ENCODE assay signal across 22 mouse cellular contexts in the genomic region with DNA sequence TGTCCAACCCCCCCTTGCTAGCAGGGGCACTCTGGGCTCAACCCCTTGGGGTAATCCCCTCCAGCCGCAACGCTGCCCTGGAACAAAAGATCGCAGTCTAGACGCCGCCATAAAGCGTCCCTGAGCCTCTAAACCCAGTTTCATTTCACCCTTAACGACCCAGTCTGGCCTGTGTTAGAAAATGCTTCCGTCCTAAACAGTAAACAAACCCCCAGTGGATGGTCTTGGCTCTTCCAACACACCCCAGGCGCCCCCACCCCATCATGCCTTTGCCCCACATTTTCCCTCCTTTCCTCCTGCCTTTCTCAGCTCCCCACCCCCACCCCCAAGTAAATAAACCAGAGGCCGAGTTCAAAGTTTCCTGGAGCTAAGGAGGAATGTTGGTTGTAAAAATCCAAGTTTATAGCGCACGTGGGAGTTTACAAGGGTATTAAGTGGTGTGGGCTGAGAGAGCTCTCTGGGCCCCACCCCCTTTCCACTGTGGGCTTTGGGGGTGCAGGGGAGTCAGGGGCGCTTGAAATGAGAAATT. TPM values are rescaled to one million over a fixed set of nuclear protein-coding genes. Genes with fewer than 3 reads are reported as not detected.
DNase-seq lines count a peak whose midpoint lies in the region; ATAC-seq and TF ChIP-seq lines count a peak whose summit lies in the region.
"Had no signal": no experiment of that assay in that cellular context is flagged by ENCODE, and none has a peak within 500 bp of the region (broad histone marks: within the 10 kb centered on the region; RNA-seq: fewer than 3 reads in every experiment).

No protein-coding gene starts in this region.

- peak overlapping the region; percentile 96 for H3K27ac ChIP-seq in kidney, embryonic 14.5 days (ENCODE audit: low read depth, low read length)
- no peak overlapping the region for H3K27ac ChIP-seq in CH12.LX (ENCODE audit: insufficient read depth, low read depth)
- H3K27ac ChIP-seq in intestine, embryonic 15.5 days = no peak overlapping the region
- peak overlapping the region; percentile 67 for H3K27ac ChIP-seq in limb, embryonic 15.5 days
- no peak overlapping the region for H3K27ac ChIP-seq in midbrain, embryonic 16.5 days (ENCODE audit: low read length)
- H3K27ac ChIP-seq: embryonic facial prominence, embryonic 15.5 days; forebrain, embryonic 15.5 days; hindbrain, embryonic 15.5 days had no signal

- TF ChIP-seq RAD21 in CH12.LX (IDR thresholded peaks at IDR 0.05; ENCODE audit: low read depth, low read length) = no peak

- DNase-seq in kidney, postnatal 36 days = no peak
- DNase-seq in CH12.LX (ENCODE audit: extremely low read depth) = no peak
- no peak for DNase-seq in adrenal gland, postnatal 4 days (ENCODE audit: low spot score in 2 of 2)
- DNase-seq in spleen, postnatal 14 days (ENCODE audit: low spot score in 2 of 2) = no peak
- DNase-seq: adrenal gland, adult 8-10 months; cerebellum, adult 8-10 months; gastrocnemius, postnatal 10 days; heart, postnatal 10 days; lung, embryonic 14.5 days; right cerebral cortex, postnatal 25 days had no signal

- no peaks in the 10 kb centered on the region for H3K79me2 ChIP-seq in CH12.LX (replicated peaks; ENCODE audit: control insufficient read depth, extremely low read depth, insufficient read depth, poor library complexity, severe bottlenecking)

- peak overlapping the region; percentile 55 for H3K4me2 ChIP-seq in kidney, embryonic 14.5 days (replicated peaks; ENCODE audit: low read depth, low read length)
- H3K4me2 ChIP-seq in CH12.LX (ENCODE audit: insufficient read depth, low read depth, poor library complexity, severe bottlenecking) = peak overlapping the region; percentile 95
- peak overlapping the region; percentile 47 for H3K4me2 ChIP-seq in intestine, embryonic 15.5 days (replicated peaks)
- peak overlapping the region; percentile 30 for H3K4me2 ChIP-seq in limb, embryonic 15.5 days
- H3K4me2 ChIP-seq in midbrain, embryonic 16.5 days (ENCODE audit: low read length) = no peak overlapping the region
- H3K4me2 ChIP-seq: embryonic facial prominence, embryonic 15.5 days; forebrain, embryonic 15.5 days; hindbrain, embryonic 15.5 days; liver, embryonic 11.5 days; lung, embryonic 14.5 days had no signal

- dilution Hi-C loops in CH12.LX (cut with MboI; ENCODE audit: extremely low pct_ligation_motif_present, extremely low pct_unique_long_range_greater_than_20kb, low sequenced_read_pairs) = no loop called here

- TF ChIP-seq EP300 in CH12.LX (IDR thresholded peaks at IDR 0.05; ENCODE audit: low read length) = no peak

- in situ Hi-C loops in CH12.LX (cut with MboI; ENCODE audit: low pct_ligation_motif_present, low pct_unique_long_range_greater_than_20kb, low sequenced_read_pairs) = no loop called here

- no peak for TF ChIP-seq POLR2A in CH12.LX (IDR thresholded peaks at IDR 0.05; ENCODE audit: low read depth, low read length)

- peak overlapping the region; percentile 32 for H3K4me3 ChIP-seq in kidney, embryonic 14.5 days (ENCODE audit: low read length)
- H3K4me3 ChIP-seq in CH12.LX (replicated peaks in 1 of 3; ENCODE audit: low read depth in 2 of 3, low read length in 2 of 3, poor library complexity in 1 of 3) = peak overlapping the region; percentile 12 to 30 (median 25)
- peak overlapping the region; percentile 7; the same call in 1 of the 2 replicates for H3K4me3 ChIP-seq in intestine, embryonic 15.5 days (replicated peaks)
- H3K4me3 ChIP-seq in limb, embryonic 15.5 days = peak overlapping the region; percentile 9
- H3K4me3 ChIP-seq in midbrain, embryonic 16.5 days (ENCODE audit: low read depth, low read length) = no peak overlapping the region
- H3K4me3 ChIP-seq: embryonic facial prominence, embryonic 15.5 days; forebrain, embryonic 15.5 days; hindbrain, embryonic 15.5 days had no signal

- H3K36me3 ChIP-seq in kidney, embryonic 14.5 days (ENCODE audit: control insufficient read depth, insufficient read depth, low read length) = no peaks in the 10 kb centered on the region
- H3K36me3 ChIP-seq in CH12.LX (replicated peaks in 1 of 2; ENCODE audit: control insufficient read depth in 1 of 2, insufficient read depth in 1 of 2, low read length in 1 of 2) = no peaks in the 10 kb centered on the region
- no peaks in the 10 kb centered on the region for H3K36me3 ChIP-seq in intestine, embryonic 15.5 days
- H3K36me3 ChIP-seq in limb, embryonic 15.5 days = no peaks in the 10 kb centered on the region
- no peaks in the 10 kb centered on the region for H3K36me3 ChIP-seq in midbrain, embryonic 16.5 days (ENCODE audit: control insufficient read depth, insufficient read depth, low read length)
- H3K36me3 ChIP-seq: embryonic facial prominence, embryonic 15.5 days; forebrain, embryonic 15.5 days; hindbrain, embryonic 15.5 days had no signal

- no peaks in the 10 kb centered on the region for H3K9me3 ChIP-seq in kidney, embryonic 14.5 days (ENCODE audit: control insufficient read depth, low read length)
- peaks cover 6% of the 10 kb centered on the region for H3K9me3 ChIP-seq in CH12.LX (replicated peaks; ENCODE audit: low read length)
- no peaks in the 10 kb centered on the region for H3K9me3 ChIP-seq in intestine, embryonic 15.5 days
- H3K9me3 ChIP-seq in limb, embryonic 15.5 days = no peaks in the 10 kb centered on the region
- H3K9me3 ChIP-seq in midbrain, embryonic 16.5 days (replicated peaks; ENCODE audit: control insufficient read depth, low read length, poor library complexity, severe bottlenecking) = no peaks in the 10 kb centered on the region
- H3K9me3 ChIP-seq: embryonic facial prominence, embryonic 15.5 days; forebrain, embryonic 15.5 days; hindbrain, embryonic 15.5 days had no signal

- H3K9ac ChIP-seq in kidney, embryonic 14.5 days (ENCODE audit: low read depth, low read length) = peak overlapping the region; percentile 63
- H3K9ac ChIP-seq in CH12.LX (ENCODE audit: insufficient read depth, low read depth) = no peak overlapping the region
- no peak overlapping the region for H3K9ac ChIP-seq in intestine, embryonic 15.5 days
- no peak overlapping the region for H3K9ac ChIP-seq in limb, embryonic 15.5 days
- H3K9ac ChIP-seq in midbrain, embryonic 16.5 days (ENCODE audit: low read depth, low read length) = no peak overlapping the region
- H3K9ac ChIP-seq: embryonic facial prominence, embryonic 15.5 days; forebrain, embryonic 15.5 days; hindbrain, embryonic 15.5 days; lung, embryonic 14.5 days had no signal

- H3K4me1 ChIP-seq in kidney, embryonic 14.5 days (ENCODE audit: control insufficient read depth, insufficient read depth, low read length) = peaks cover 27% of the 10 kb centered on the region
- H3K4me1 ChIP-seq in CH12.LX (ENCODE audit: control insufficient read depth in 1 of 2, insufficient read depth in 2 of 2) = peaks cover 0 to 23% of the 10 kb centered on the region in 2 experiments; a peak in 3 of 4 replicates
- H3K4me1 ChIP-seq in intestine, embryonic 15.5 days (replicated peaks) = 0 out of 2 replicates have a peak, but pooled peaks cover 6% of the 10 kb centered on the region
- H3K4me1 ChIP-seq in limb, embryonic 15.5 days = peaks cover 25% of the 10 kb centered on the region
- H3K4me1 ChIP-seq in midbrain, embryonic 16.5 days (ENCODE audit: control insufficient read depth, insufficient read depth, low read length) = no peaks in the 10 kb centered on the region
- H3K4me1 ChIP-seq: embryonic facial prominence, embryonic 15.5 days; forebrain, embryonic 15.5 days; hindbrain, embryonic 15.5 days had no signal

- peak; percentile 45 for ATAC-seq in kidney, embryonic 14.5 days (ENCODE audit: low FRiP score, low TSS enrichment)
- peak; percentile 83 for ATAC-seq in intestine, embryonic 15.5 days
- ATAC-seq in limb, embryonic 15.5 days (ENCODE audit: insufficient number of reproducible peaks, low FRiP score, low TSS enrichment, low read depth) = no peak
- ATAC-seq in midbrain, embryonic 16.5 days = no peak
- ATAC-seq: forebrain, embryonic 15.5 days had no signal

- H3K27me3 ChIP-seq in kidney, embryonic 14.5 days (ENCODE audit: control insufficient read depth, insufficient read depth, low read length) = no peaks in the 10 kb centered on the region; the same call in 1 of the 2 replicates
- peaks cover 95% of the 10 kb centered on the region for H3K27me3 ChIP-seq in CH12.LX (replicated peaks)
- H3K27me3 ChIP-seq in intestine, embryonic 15.5 days (replicated peaks) = peaks cover 83% of the 10 kb centered on the region
- H3K27me3 ChIP-seq in limb, embryonic 15.5 days = peaks cover 79% of the 10 kb centered on the region
- peaks cover 86% of the 10 kb centered on the region for H3K27me3 ChIP-seq in midbrain, embryonic 16.5 days (ENCODE audit: control insufficient read depth, insufficient read depth, low read depth, low read length)

- no peak for TF ChIP-seq CTCF in CH12.LX (conservative IDR thresholded peaks at IDR 0.05 in 1 of 2, IDR thresholded peaks at IDR 0.05 in 1 of 2; ENCODE audit: low read depth in 2 of 2, low read length in 2 of 2)

- 2% methylated on average over 13 of the region's 13 CpGs for WGBS in kidney, embryonic 14.5 days
- under 1% methylated on average over 13 of the region's 13 CpGs for WGBS in intestine, embryonic 15.5 days
- 1% methylated on average over 13 of the region's 13 CpGs for WGBS in limb, embryonic 15.5 days
- WGBS in midbrain, embryonic 16.5 days = 1% methylated on average over 13 of the region's 13 CpGs

RNA-seq across cellular contexts. Expression of gene Hoxc11, which starts 5.5 kb away (rescaled TPM):
- 2.9 and 4.4 TPM in 2 replicates for polyA plus RNA-seq in kidney, embryonic 14.5 days (2014; fragmentation: Nextera tagmentation; extraction: Ambion mirVana)
- total RNA-seq in CH12.LX (2012; rRNA removed) (not detected in 2 replicates), CH12.LX (2014; rRNA removed) (not detected in 2 replicates)
- polyA plus RNA-seq in CH12.LX (2012; ENCODE audit: insufficient read length, low read depth) = not detected in 2 replicates
- not detected in 2 replicates for polyA plus RNA-seq in intestine, embryonic 15.5 days (2015; fragmentation: Nextera tagmentation; extraction: Ambion mirVana)
- polyA plus RNA-seq in limb, embryonic 15.5 days (2015; fragmentation: Nextera tagmentation; extraction: Ambion mirVana) = 1.5 and 1.7 TPM in 2 replicates
- not detected in 2 replicates for polyA plus RNA-seq in midbrain, embryonic 16.5 days (2015; fragmentation: Nextera tagmentation; extraction: Ambion mirVana)
- total RNA-seq in adrenal gland, postnatal 4 days (2021) = under 1 TPM in 1 of 2 experiments, not detected in 1; 0.20 TPM
- total RNA-seq: adrenal gland, adult 8-10 months; ES-E14; heart, postnatal 10 days; left cerebral cortex, adult 8-10 months; megakaryocyte progenitor cell, adult 5-6 weeks had no signal
- polyA plus RNA-seq: embryonic facial prominence, embryonic 15.5 days; forebrain, embryonic 15.5 days; hindbrain, embryonic 15.5 days; liver, embryonic 11.5 days; lung, embryonic 14.5 days had no signal

RNA-seq across cellular contexts. Expression of gene Hoxc10, which starts 6.9 kb away (rescaled TPM):
- polyA plus RNA-seq in kidney, embryonic 14.5 days (2014; fragmentation: Nextera tagmentation; extraction: Ambion mirVana) = 62.9 and 64.5 TPM in 2 replicates
- total RNA-seq in CH12.LX (2012; rRNA removed) (not detected in 2 replicates), CH12.LX (2014; rRNA removed) (not detected in 2 replicates)
- polyA plus RNA-seq in CH12.LX (2012; ENCODE audit: insufficient read length, low read depth) = 0.11 and 0.12 TPM in 2 replicates
- 1.9 and 2.6 TPM in 2 replicates for polyA plus RNA-seq in intestine, embryonic 15.5 days (2015; fragmentation: Nextera tagmentation; extraction: Ambion mirVana)
- 5.6 and 6.0 TPM in 2 replicates for polyA plus RNA-seq in limb, embryonic 15.5 days (2015; fragmentation: Nextera tagmentation; extraction: Ambion mirVana)
- polyA plus RNA-seq in midbrain, embryonic 16.5 days (2015; fragmentation: Nextera tagmentation; extraction: Ambion mirVana) = not detected in 2 replicates
- 1 to 10 TPM; 1.2 to 5.6 TPM for total RNA-seq in adrenal gland, postnatal 4 days (2021)
- total RNA-seq: heart, postnatal 10 days; left cerebral cortex, adult 8-10 months; megakaryocyte progenitor cell, adult 5-6 weeks had no signal
- polyA plus RNA-seq: embryonic facial prominence, embryonic 15.5 days; forebrain, embryonic 15.5 days; hindbrain, embryonic 15.5 days; lung, embryonic 14.5 days had no signal

RNA-seq across cellular contexts. Expression of gene Hoxc5, which starts 7.5 kb away (rescaled TPM):
- 5.1 and 5.8 TPM in 2 replicates for polyA plus RNA-seq in kidney, embryonic 14.5 days (2014; fragmentation: Nextera tagmentation; extraction: Ambion mirVana)
- total RNA-seq in CH12.LX (2012; rRNA removed) (not detected in 2 replicates), CH12.LX (2014; rRNA removed) (0.15 TPM in 1 of 2 replicates, not detected in the other)
- polyA plus RNA-seq in CH12.LX (2012; ENCODE audit: insufficient read length, low read depth) = 0.16 and 0.22 TPM in 2 replicates
- polyA plus RNA-seq in intestine, embryonic 15.5 days (2015; fragmentation: Nextera tagmentation; extraction: Ambion mirVana) = 7.7 and 10.1 TPM in 2 replicates
- polyA plus RNA-seq in limb, embryonic 15.5 days (2015; fragmentation: Nextera tagmentation; extraction: Ambion mirVana) = 2.3 TPM in 2 replicates
- 0.22 TPM in 1 of 2 replicates, not detected in the other for polyA plus RNA-seq in midbrain, embryonic 16.5 days (2015; fragmentation: Nextera tagmentation; extraction: Ambion mirVana)
- total RNA-seq in adrenal gland, postnatal 4 days (2021) = 1 to 10 TPM; 7.9 to 8.0 TPM
- total RNA-seq: left cerebral cortex, adult 8-10 months; megakaryocyte progenitor cell, adult 5-6 weeks had no signal
- polyA plus RNA-seq: forebrain, embryonic 15.5 days had no signal

RNA-seq across cellular contexts. Expression of gene Hoxc9, which starts 16.5 kb away (rescaled TPM):
- 10.3 and 10.7 TPM in 2 replicates for polyA plus RNA-seq in kidney, embryonic 14.5 days (2014; fragmentation: Nextera tagmentation; extraction: Ambion mirVana)
- total RNA-seq in CH12.LX (2012; rRNA removed) (not detected in 2 replicates), CH12.LX (2014; rRNA removed) (0.12 TPM in 1 of 2 replicates, not detected in the other)
- 0.20 and 0.26 TPM in 2 replicates for polyA plus RNA-seq in CH12.LX (2012; ENCODE audit: insufficient read length, low read depth)
- polyA plus RNA-seq in intestine, embryonic 15.5 days (2015; fragmentation: Nextera tagmentation; extraction: Ambion mirVana) = 1.3 and 1.4 TPM in 2 replicates
- 0.93 and 1.3 TPM in 2 replicates for polyA plus RNA-seq in limb, embryonic 15.5 days (2015; fragmentation: Nextera tagmentation; extraction: Ambion mirVana)
- not detected in 2 replicates for polyA plus RNA-seq in midbrain, embryonic 16.5 days (2015; fragmentation: Nextera tagmentation; extraction: Ambion mirVana)
- total RNA-seq in adrenal gland, postnatal 4 days (2021) = 1 to 10 TPM; 3.0 to 4.8 TPM
- total RNA-seq: heart, postnatal 10 days; left cerebral cortex, adult 8-10 months; megakaryocyte progenitor cell, adult 5-6 weeks had no signal
- polyA plus RNA-seq: embryonic facial prominence, embryonic 15.5 days; forebrain, embryonic 15.5 days; lung, embryonic 14.5 days had no signal

RNA-seq across cellular contexts. Expression of gene Hoxc12, which starts 23.2 kb away (rescaled TPM):
- not detected in 2 replicates for polyA plus RNA-seq in kidney, embryonic 14.5 days (2014; fragmentation: Nextera tagmentation; extraction: Ambion mirVana)
- total RNA-seq in CH12.LX (2012; rRNA removed) = not detected in 2 replicates
- not detected in 2 replicates for total RNA-seq in CH12.LX (2014; rRNA removed)
- polyA plus RNA-seq in CH12.LX (2012; ENCODE audit: insufficient read length, low read depth) = not detected in 2 replicates
- not detected in 2 replicates for polyA plus RNA-seq in intestine, embryonic 15.5 days (2015; fragmentation: Nextera tagmentation; extraction: Ambion mirVana)
- 3.9 TPM in 2 replicates for polyA plus RNA-seq in limb, embryonic 15.5 days (2015; fragmentation: Nextera tagmentation; extraction: Ambion mirVana)
- polyA plus RNA-seq in midbrain, embryonic 16.5 days (2015; fragmentation: Nextera tagmentation; extraction: Ambion mirVana) = not detected in 2 replicates
- total RNA-seq in adrenal gland, postnatal 4 days (2021) = not detected
- total RNA-seq: adrenal gland, adult 8-10 months; gastrocnemius, postnatal 10 days; heart, postnatal 10 days; left cerebral cortex, adult 8-10 months; megakaryocyte progenitor cell, adult 5-6 weeks had no signal
- polyA plus RNA-seq: forebrain, embryonic 15.5 days; hindbrain, embryonic 15.5 days; liver, embryonic 11.5 days; lung, embryonic 14.5 days; urinary bladder, adult 2 months had no signal

Comparison
In these comparisons a context has a peak if more than half of its experiments do, and no peak if none do; other contexts are left out.
1. ATAC-seq: peak in kidney, embryonic 14.5 days (single experiment) and intestine, embryonic 15.5 days (single experiment); none in limb, embryonic 15.5 days (single experiment) and midbrain, embryonic 16.5 days (single experiment).
2. H3K27ac ChIP-seq: peak in kidney, embryonic 14.5 days (single experiment) and limb, embryonic 15.5 days (single experiment); none in CH12.LX (single experiment), intestine, embryonic 15.5 days (single experiment) and midbrain, embryonic 16.5 days (single experiment).